ENCODE assay signal across 8 mouse cellular contexts in genomic region chr13:21253569-21253968, GRCm38 (mm10). TPM values are rescaled to one million over a fixed set of nuclear protein-coding genes. Genes with fewer than 3 reads are reported as not detected.
DNase-seq lines count a peak whose midpoint lies in the region; ATAC-seq and TF ChIP-seq lines count a peak whose summit lies in the region.

No protein-coding gene starts in this region.

- peak overlapping the region; percentile 62 for H3K4me3 ChIP-seq in erythroblast, embryonic 14.5 days (replicated peaks)
- H3K4me3 ChIP-seq in ES-Bruce4 (ENCODE audit: low read depth, low read length) = peak overlapping the region; percentile 91
- H3K4me3 ChIP-seq in forebrain, embryonic 14.5 days (ENCODE audit: low read depth, low read length) = peak overlapping the region; percentile 42
- peak overlapping the region; percentile 41 for H3K4me3 ChIP-seq in liver, postnatal 0 days (ENCODE audit: low read depth, low read length)

- WGBS in forebrain, embryonic 14.5 days = under 1% methylated on average over 12 of the region's 12 CpGs
- WGBS in liver, postnatal 0 days (ENCODE audit: insufficient replicate concordance) = 5% methylated on average over 12 of the region's 12 CpGs

- TF ChIP-seq EP300 in ES-Bruce4 (IDR thresholded peaks at IDR 0.05; ENCODE audit: insufficient read depth, low read depth, low read length) = no peak
- TF ChIP-seq EP300 in liver, postnatal 0 days (IDR thresholded peaks at IDR 0.05; ENCODE audit: low read depth) = no peak

- no peaks in the 10 kb centered on the region for H3K9me3 ChIP-seq in erythroblast, embryonic 14.5 days (ENCODE audit: control insufficient read depth, low read length)
- no peaks in the 10 kb centered on the region for H3K9me3 ChIP-seq in ES-Bruce4 (replicated peaks; ENCODE audit: control insufficient read depth, insufficient read depth, low read length, poor library complexity, severe bottlenecking)
- H3K9me3 ChIP-seq in forebrain, embryonic 14.5 days (replicated peaks; ENCODE audit: control insufficient read depth, low read length) = no peaks in the 10 kb centered on the region
- H3K9me3 ChIP-seq in liver, postnatal 0 days (ENCODE audit: low read length) = no peaks in the 10 kb centered on the region

- H3K36me3 ChIP-seq in erythroblast, embryonic 14.5 days (ENCODE audit: control insufficient read depth) = no peaks in the 10 kb centered on the region
- H3K36me3 ChIP-seq in ES-Bruce4 (ENCODE audit: control insufficient read depth, insufficient read depth, low read length, poor library complexity, severe bottlenecking) = no peaks in the 10 kb centered on the region
- H3K36me3 ChIP-seq in forebrain, embryonic 14.5 days (ENCODE audit: control insufficient read depth, insufficient read depth, low read length) = no peaks in the 10 kb centered on the region
- H3K36me3 ChIP-seq in liver, postnatal 0 days (replicated peaks; ENCODE audit: insufficient read depth, low read length) = no peaks in the 10 kb centered on the region

- peak overlapping the region; percentile 51 for H3K4me2 ChIP-seq in forebrain, embryonic 14.5 days (ENCODE audit: low read length)
- H3K4me2 ChIP-seq in liver, postnatal 0 days (ENCODE audit: low read depth, low read length) = peak overlapping the region; percentile 69

- H3K4me1 ChIP-seq in erythroblast, embryonic 14.5 days (ENCODE audit: control insufficient read depth) = peaks cover 16% of the 10 kb centered on the region
- H3K4me1 ChIP-seq in ES-Bruce4 (ENCODE audit: control insufficient read depth, insufficient read depth, low read length) = peaks cover 2% of the 10 kb centered on the region
- 0 out of 2 replicates have a peak, but pooled peaks cover 3% of the 10 kb centered on the region for H3K4me1 ChIP-seq in forebrain, embryonic 14.5 days (ENCODE audit: control insufficient read depth, insufficient read depth, low read length)
- peaks cover 7% of the 10 kb centered on the region for H3K4me1 ChIP-seq in liver, postnatal 0 days (ENCODE audit: insufficient read depth)

- ATAC-seq in erythroblast, adult 5-6 weeks (replicated peaks; ENCODE audit: low FRiP score, poor library complexity, severe bottlenecking) = no peak
- ATAC-seq in forebrain, embryonic 14.5 days = peak; percentile 62
- ATAC-seq in liver, postnatal 0 days = no peak

- H3K9ac ChIP-seq in ES-Bruce4 (ENCODE audit: low read depth, poor library complexity, severe bottlenecking) = peak overlapping the region; percentile 20
- H3K9ac ChIP-seq in forebrain, embryonic 14.5 days (ENCODE audit: low read length) = peak overlapping the region; percentile 49
- no peak overlapping the region for H3K9ac ChIP-seq in liver, postnatal 0 days (replicated peaks)

- H3K27me3 ChIP-seq in erythroblast, embryonic 14.5 days (ENCODE audit: control insufficient read depth) = peaks cover 33% of the 10 kb centered on the region
- H3K27me3 ChIP-seq in ES-Bruce4 (ENCODE audit: control insufficient read depth, insufficient read depth, low read length, poor library complexity, severe bottlenecking) = no peaks in the 10 kb centered on the region
- no peaks in the 10 kb centered on the region; the same call in 1 of the 2 replicates for H3K27me3 ChIP-seq in forebrain, embryonic 14.5 days (replicated peaks; ENCODE audit: control insufficient read depth, insufficient read depth, low read length)
- H3K27me3 ChIP-seq in liver, postnatal 0 days (ENCODE audit: insufficient read depth, low read length) = 0 out of 2 replicates have a peak, but pooled peaks cover 15% of the 10 kb centered on the region

- peak; percentile 14 for DNase-seq in forebrain, embryonic 14.5 days (ENCODE audit: low spot score)
- no peak for DNase-seq in liver, postnatal 0 days
- DNase-seq in thymus, postnatal 4 days = no peak
- DNase-seq in kidney, postnatal 14 days = no peak
- no peak for DNase-seq in MN1 (ENCODE audit: low spot score)

- H3K27ac ChIP-seq in ES-Bruce4 (ENCODE audit: insufficient read depth, low read length) = no peak overlapping the region
- H3K27ac ChIP-seq in forebrain, embryonic 14.5 days (ENCODE audit: low read depth, low read length) = no peak overlapping the region
- H3K27ac ChIP-seq in liver, postnatal 0 days (ENCODE audit: low read depth) = no peak overlapping the region

- TF ChIP-seq POLR2A in ES-Bruce4 (IDR thresholded peaks at IDR 0.05; ENCODE audit: insufficient read depth, low read length) = no peak

- no peak for TF ChIP-seq CTCF in ES-Bruce4 (IDR thresholded peaks at IDR 0.05; ENCODE audit: low read depth, low read length)
- TF ChIP-seq CTCF in liver, postnatal 0 days (IDR thresholded peaks at IDR 0.05; ENCODE audit: low read depth) = no peak

RNA-seq across cellular contexts. Expression of gene Gpx5, which starts 39.0 kb away (rescaled TPM):
- polyA plus RNA-seq in erythroblast, embryonic 14.5 days (2012) = not detected in 2 replicates
- total RNA-seq in erythroblast, adult 5-6 weeks (2015; ENCODE audit: low replicate concordance) = not detected in 2 replicates
- total RNA-seq in erythroblast, adult 5-6 weeks (2017; ENCODE audit: low replicate concordance) = not detected in 2 replicates
- not detected in 2 replicates for polyA plus RNA-seq in ES-Bruce4 (2011; ENCODE audit: insufficient read depth, insufficient read length, low read depth, missing spikeins)
- not detected in 2 replicates for polyA plus RNA-seq in forebrain, embryonic 14.5 days (2014; fragmentation: Nextera tagmentation; extraction: Ambion mirVana)
- polyA plus RNA-seq in liver, postnatal 0 days (2015; fragmentation: Nextera tagmentation; extraction: Ambion mirVana) = not detected in 2 replicates

RNA-seq across cellular contexts. Expression of gene Gpx6, which starts 58.4 kb away (rescaled TPM):
- polyA plus RNA-seq in erythroblast, embryonic 14.5 days (2012) = not detected in 2 replicates
- not detected in 2 replicates for total RNA-seq in erythroblast, adult 5-6 weeks (2015; ENCODE audit: low replicate concordance)
- total RNA-seq in erythroblast, adult 5-6 weeks (2017; ENCODE audit: low replicate concordance) = not detected in 2 replicates
- polyA plus RNA-seq in ES-Bruce4 (2011; ENCODE audit: insufficient read depth, insufficient read length, low read depth, missing spikeins) = 1.2 and 2.2 TPM in 2 replicates
- not detected in 2 replicates for polyA plus RNA-seq in forebrain, embryonic 14.5 days (2014; fragmentation: Nextera tagmentation; extraction: Ambion mirVana)
- 0.08 and 0.18 TPM in 2 replicates for polyA plus RNA-seq in liver, postnatal 0 days (2015; fragmentation: Nextera tagmentation; extraction: Ambion mirVana)

Comparison
In these comparisons a context has a peak if more than half of its experiments do, and no peak if none do; other contexts are left out.
1. H3K4me3 ChIP-seq: peak in every context shown above with its lines; median percentile 91 in ES-Bruce4; 62 in erythroblast, embryonic 14.5 days; 42 in forebrain, embryonic 14.5 days; 41 in liver, postnatal 0 days.